Mouse (Mus musculus) lung, postnatal 0 days (tissue): ENCODE measurements around the gene Mast4. TPM values are rescaled to one million over a fixed set of nuclear protein-coding genes. Genes with fewer than 3 reads are reported as not detected.

Source experiments
- ATAC-seq: fragments of 200-750 bp; cut with Nextera tagmentation; 2 replicates; pipeline ENCODE4 v1.8.0; 2017; ENCODE audit warnings: moderate library complexity
- DNase-seq: peaks from one replicate; pipeline ENCODE4 v3.0.0-alpha.2; 2016; ENCODE audit warnings: low spot score
- H3K27ac ChIP-seq: fragments of 300-500 bp; sonication (generic); 2 replicates; pipeline ENCODE4 v1.5.1; 2014; ENCODE audit warnings: antibody characterized with exemption, mild to moderate bottlenecking, low read length, mixed read lengths
- H3K27me3 ChIP-seq: fragments of 300-500 bp; sonication (generic); replicated peaks from 2 replicates; pipeline ENCODE4 v1.6.1; 2014; ENCODE audit warnings: low read length, mixed read lengths; ENCODE audit not compliant: insufficient read depth
- H3K36me3 ChIP-seq: fragments of 300-500 bp; sonication (generic); 2 replicates; pipeline ENCODE4 v1.6.1; 2014; ENCODE audit warnings: low read length, mixed read lengths; ENCODE audit not compliant: insufficient read depth
- H3K4me1 ChIP-seq: fragments of 300-500 bp; sonication (generic); 2 replicates; pipeline ENCODE4 v1.6.1; 2014; ENCODE audit warnings: antibody characterized with exemption, low read depth, low read length, mixed read lengths; ENCODE audit not compliant: insufficient read depth
- H3K4me2 ChIP-seq: fragments of 300-500 bp; sonication (generic); replicated peaks from 2 replicates; pipeline ENCODE4 v1.6.1; 2014; ENCODE audit warnings: low read depth, mild to moderate bottlenecking, low read length, moderate library complexity, mixed read lengths
- H3K4me3 ChIP-seq: fragments of 300-500 bp; sonication (generic); 2 replicates; pipeline ENCODE4 v1.5.1; 2014; ENCODE audit warnings: low read depth, low read length
- H3K9ac ChIP-seq: fragments of 300-500 bp; sonication (generic); replicated peaks from 2 replicates; pipeline ENCODE4 v1.6.1; 2014; ENCODE audit warnings: low read depth, mild to moderate bottlenecking
- H3K9me3 ChIP-seq: fragments of 300-500 bp; sonication (generic); 2 replicates; pipeline ENCODE4 v1.6.1; 2016; ENCODE audit warnings: low read length, mixed read lengths
- CTCF ChIP-seq: IDR thresholded peaks from 2 replicates; pipeline ENCODE4 v1.5.1; 2016; ENCODE audit warnings: antibody characterized with exemption, mild to moderate bottlenecking
- EP300 ChIP-seq: IDR thresholded peaks from 2 replicates; pipeline ENCODE4 v1.6.1; 2016; ENCODE audit warnings: antibody characterized with exemption, mild to moderate bottlenecking, control low read depth
- WGBS: fragments of 180-500 bp; shearing (Covaris S2); extraction: QIAGEN DNeasy Blood & Tissue Kit; methylation state at CpG from one replicate; pipeline ENCODE4 v1.1.7; 2014; 5-methylcytosine and 5-hydroxymethylcytosine counted together
- polyA plus RNA-seq: library from polyadenylated mRNA; unstranded; fragments of >200 nt; fragmentation: Nextera tagmentation; extraction: Ambion mirVana; gene quantifications from 2 replicates; pipeline ENCODE4 v1.2.1, GENCODE M21; 2015

Mast4 gene
- polyA plus RNA-seq, 1 experiment from 2014 or later = 15.5 TPM

GRCm38 (mm10) chr13:102761410-102761809 lies 572.9 kb downstream of the Mast4 start:
- H3K4me1 ChIP-seq = no peaks in the 10 kb centered on the region
- H3K4me3 ChIP-seq = no peak overlapping the region
- no peaks in the 10 kb centered on the region for H3K27me3 ChIP-seq
- no peak overlapping the region for H3K9ac ChIP-seq
- no peak for ATAC-seq
- no peak for DNase-seq
- no peak overlapping the region for H3K27ac ChIP-seq
- H3K4me2 ChIP-seq = no peak overlapping the region
- 80% methylated on average over 9 of the region's 9 CpGs for WGBS
- 0 out of 2 replicates have a peak, but pooled peaks cover 11% of the 10 kb centered on the region for H3K36me3 ChIP-seq
- H3K9me3 ChIP-seq = no peaks in the 10 kb centered on the region
- TF ChIP-seq CTCF (no peak), EP300 (no peak)

GRCm38 (mm10) chr13:102758021-102758420 lies 576.3 kb downstream of the Mast4 start:
- Histone ChIP-seq H3K36me3 (0 out of 2 replicates have a peak, but pooled peaks cover 11% of the 10 kb centered on the region), H3K9ac (no peak overlapping the region), H3K4me2 (no peak overlapping the region), H3K27me3 (no peaks in the 10 kb centered on the region), H3K9me3 (no peaks in the 10 kb centered on the region), H3K27ac (no peak overlapping the region), H3K4me1 (no peaks in the 10 kb centered on the region), H3K4me3 (no peak overlapping the region)
- TF ChIP-seq CTCF (no peak), EP300 (no peak)
- 95% methylated on average over 6 of the region's 6 CpGs for WGBS
- DNase-seq (no peak), ATAC-seq (no peak)

GRCm38 (mm10) chr13:102756071-102756470 lies 578.2 kb downstream of the Mast4 start:
- no peaks in the 10 kb centered on the region for H3K27me3 ChIP-seq
- TF ChIP-seq EP300 (no peak), CTCF (no peak)
- DNase-seq (no peak), ATAC-seq (no peak)
- 0 out of 2 replicates have a peak, but pooled peaks cover 16% of the 10 kb centered on the region for H3K36me3 ChIP-seq
- no peak overlapping the region for H3K9ac ChIP-seq
- H3K4me3 ChIP-seq = no peak overlapping the region
- WGBS = 72% methylated on average over 8 of the region's 8 CpGs
- H3K9me3 ChIP-seq = no peaks in the 10 kb centered on the region
- H3K4me1 ChIP-seq = no peaks in the 10 kb centered on the region
- no peak overlapping the region for H3K4me2 ChIP-seq
- H3K27ac ChIP-seq = no peak overlapping the region

GRCm38 (mm10) chr13:102755124-102755523 lies 579.2 kb downstream of the Mast4 start:
- H3K9me3 ChIP-seq = no peaks in the 10 kb centered on the region
- no peak overlapping the region for H3K27ac ChIP-seq
- H3K9ac ChIP-seq = no peak overlapping the region
- no peak for ATAC-seq
- no peak for DNase-seq
- H3K4me2 ChIP-seq = no peak overlapping the region
- H3K4me1 ChIP-seq = no peaks in the 10 kb centered on the region
- H3K36me3 ChIP-seq = 0 out of 2 replicates have a peak, but pooled peaks cover 19% of the 10 kb centered on the region
- 93% methylated on average over 8 of the region's 8 CpGs for WGBS
- no peak overlapping the region for H3K4me3 ChIP-seq
- no peak for TF ChIP-seq CTCF
- no peak for TF ChIP-seq EP300
- no peaks in the 10 kb centered on the region for H3K27me3 ChIP-seq

- Histone ChIP-seq H3K4me1 (no peaks in the 10 kb centered on the region), H3K27ac (no peak overlapping the region), H3K4me3 (no peak overlapping the region), H3K9ac (no peak overlapping the region), H3K9me3 (no peaks in the 10 kb centered on the region), H3K36me3 (0 out of 2 replicates have a peak, but pooled peaks cover 19% of the 10 kb centered on the region), H3K27me3 (no peaks in the 10 kb centered on the region), H3K4me2 (no peak overlapping the region)
- WGBS = 61% methylated on average over 19 of the region's 19 CpGs
- ATAC-seq (peak; percentile 76), DNase-seq (peak; percentile 36)
- TF ChIP-seq EP300 = no peak; the same call in 1 of the 2 replicates
- TF ChIP-seq CTCF = no peak
These were observed 580.4 kb downstream of the Mast4 start for GRCm38 (mm10) chr13:102753714-102754556.

- Histone ChIP-seq H3K4me1 (no peaks in the 10 kb centered on the region), H3K4me2 (no peak overlapping the region), H3K4me3 (no peak overlapping the region), H3K9me3 (no peaks in the 10 kb centered on the region), H3K36me3 (peaks cover 8% of the 10 kb centered on the region; the same call in 1 of the 2 replicates), H3K27me3 (no peaks in the 10 kb centered on the region), H3K9ac (no peak overlapping the region), H3K27ac (no peak overlapping the region)
- 83% methylated on average over 10 of the region's 10 CpGs for WGBS
- TF ChIP-seq CTCF = no peak
- DNase-seq = no peak
- ATAC-seq = no peak
These were observed 584.4 kb downstream of the Mast4 start for GRCm38 (mm10) chr13:102749891-102750290.
